Mouse (Mus musculus): Measurements from ENCODE around the gene Ano3.

The Ano3 gene

GRCm38 (mm10) chr2:110806302-110807093 is 144.2 kb downstream of the Ano3 start:
- DNase-seq (ENCODE audit: low spot score) = no peak

DNA sequence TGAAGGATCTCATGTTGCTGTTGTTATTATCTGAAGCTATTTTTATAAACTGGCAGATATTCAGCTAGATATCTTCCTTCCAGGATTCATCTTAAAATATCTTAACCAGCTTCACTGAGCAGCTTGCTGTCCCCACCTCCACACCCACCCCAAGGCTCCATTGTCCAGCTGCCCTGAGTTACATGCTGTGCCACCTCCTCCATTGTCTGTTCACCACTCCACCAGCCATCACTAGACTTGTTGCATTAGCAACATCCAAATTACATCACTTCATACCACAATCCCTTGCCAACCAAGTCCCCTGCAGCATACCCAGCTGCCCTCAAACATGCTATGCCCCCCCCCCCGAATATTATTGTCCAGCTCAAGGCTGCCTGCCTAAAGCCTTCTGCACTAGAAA is 154.8 kb downstream of the Ano3 start:
- no peak for DNase-seq (ENCODE audit: low spot score)

- no peak for DNase-seq (ENCODE audit: low spot score)
These were observed 155.3 kb downstream of the Ano3 start for GRCm38 (mm10) chr2:110795433-110795832.

DNA sequence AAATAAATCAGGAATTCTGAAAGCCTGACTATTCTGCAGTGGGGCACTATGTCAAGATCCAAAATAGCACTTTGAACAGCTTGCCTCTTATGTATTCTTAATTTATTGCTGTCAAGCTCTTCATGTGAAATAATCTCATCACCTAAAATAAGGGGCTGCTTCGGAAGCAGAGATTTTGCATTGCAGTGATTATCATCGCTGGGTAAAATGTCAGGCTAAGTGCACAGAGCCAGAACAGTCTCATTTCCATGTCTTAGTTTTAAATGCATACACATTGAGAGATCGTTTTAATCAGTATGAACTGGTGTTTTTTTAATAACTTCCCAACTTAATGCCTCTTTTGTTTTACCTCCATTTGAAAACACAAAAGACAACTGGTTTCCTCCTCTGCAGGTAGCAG is 163.3 kb downstream of the Ano3 start:
- no peak for DNase-seq (ENCODE audit: low spot score)

DNA sequence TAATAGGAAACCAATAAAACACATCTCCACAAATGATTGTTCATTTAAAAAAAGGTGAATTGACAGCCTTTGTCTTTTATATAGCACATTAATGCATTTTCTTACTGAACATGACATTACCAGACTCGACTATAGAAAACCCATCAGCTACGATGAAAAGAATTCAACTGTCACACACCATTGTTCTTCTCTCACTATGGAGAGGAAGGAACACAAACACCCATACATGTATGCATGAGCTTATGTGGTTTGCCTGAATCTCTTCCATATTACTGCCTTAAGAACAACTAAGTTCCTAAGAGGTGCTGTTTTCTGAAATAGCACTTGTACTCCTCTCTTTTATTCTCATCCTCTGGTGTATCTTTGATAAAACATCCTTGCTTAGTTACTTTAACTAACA is 191.3 kb downstream of the Ano3 start:
- no peak for DNase-seq (ENCODE audit: low spot score)

GRCm38 (mm10) chr2:110757556-110757955 is 193.2 kb downstream of the Ano3 start:
- no peak for DNase-seq (ENCODE audit: low spot score)

DNA sequence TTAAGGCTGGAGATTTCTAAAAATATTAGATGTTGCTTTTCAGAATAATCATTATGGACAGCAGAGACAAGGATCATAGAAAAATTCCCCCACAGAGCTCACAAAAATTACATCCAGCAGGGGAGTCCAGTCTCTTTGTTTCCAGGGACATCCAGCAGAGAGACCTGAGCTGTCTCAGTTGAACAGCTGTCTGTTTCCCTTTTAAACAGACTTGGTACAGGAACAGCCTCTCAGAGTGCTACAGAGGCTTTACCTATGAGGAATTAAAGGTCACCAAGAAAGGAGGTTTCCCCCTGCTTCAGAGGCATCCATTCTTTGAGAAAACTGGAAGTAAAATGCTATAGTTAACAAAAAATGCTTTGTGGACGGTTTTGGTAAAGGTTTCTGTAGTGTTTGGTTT is 210.2 kb downstream of the Ano3 start:
- no peak for DNase-seq (ENCODE audit: low spot score)

GRCm38 (mm10) chr2:110739781-110740180 is 210.9 kb downstream of the Ano3 start:
- DNase-seq (ENCODE audit: low spot score) = no peak

GRCm38 (mm10) chr2:110737981-110738380 is 212.7 kb downstream of the Ano3 start:
- DNase-seq (ENCODE audit: low spot score) = no peak

DNA sequence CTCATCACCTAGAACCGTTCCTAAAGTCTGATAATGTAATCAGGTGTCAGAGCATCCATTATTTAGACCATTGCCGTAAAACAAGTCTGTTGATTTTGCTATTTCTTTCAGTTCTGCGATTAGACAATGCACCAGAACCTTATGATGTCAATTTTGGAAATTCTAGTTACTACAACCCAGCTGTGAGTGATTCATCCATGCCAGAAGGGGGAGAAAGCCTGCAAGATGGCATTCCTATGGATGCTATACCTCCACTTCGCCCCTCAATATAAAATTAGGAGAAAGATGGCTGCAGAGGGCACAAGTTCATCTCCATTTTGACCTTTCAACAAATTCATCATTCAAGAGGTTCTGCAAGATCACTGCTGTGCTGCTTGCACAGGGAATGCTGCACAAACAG is 213.5 kb downstream of the Ano3 start:
- DNase-seq (ENCODE audit: low spot score) = no peak

DNA sequence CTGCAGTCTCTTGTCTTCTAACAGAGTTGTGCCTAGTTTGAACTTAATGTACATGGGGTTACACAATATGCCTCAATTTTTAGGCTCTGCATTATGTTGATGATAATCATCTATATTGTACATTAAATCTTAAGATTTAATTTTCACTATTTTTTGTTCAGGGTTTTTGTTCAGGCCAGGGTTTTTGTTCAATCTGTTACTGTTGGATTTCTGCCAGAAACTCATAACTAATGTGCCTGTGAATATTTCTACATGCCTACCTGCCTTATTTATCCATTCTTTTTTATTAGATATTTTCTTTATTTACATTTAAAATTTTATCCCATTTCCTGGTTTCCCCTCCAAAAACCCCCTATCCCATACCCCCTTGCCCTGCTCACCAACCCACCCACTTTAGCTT is 224.6 kb downstream of the Ano3 start:
- no peak for DNase-seq (ENCODE audit: low spot score)

GRCm38 (mm10) chr2:110722208-110722607 is 228.5 kb downstream of the Ano3 start:
- DNase-seq (ENCODE audit: low spot score) = no peak

- no peak for DNase-seq (ENCODE audit: low spot score)
These were observed 229.4 kb downstream of the Ano3 start, which contains the start of gene Muc15 for GRCm38 (mm10) chr2:110721290-110721753. Muc15 (plus strand) TSS chr2:110721340.

DNA sequence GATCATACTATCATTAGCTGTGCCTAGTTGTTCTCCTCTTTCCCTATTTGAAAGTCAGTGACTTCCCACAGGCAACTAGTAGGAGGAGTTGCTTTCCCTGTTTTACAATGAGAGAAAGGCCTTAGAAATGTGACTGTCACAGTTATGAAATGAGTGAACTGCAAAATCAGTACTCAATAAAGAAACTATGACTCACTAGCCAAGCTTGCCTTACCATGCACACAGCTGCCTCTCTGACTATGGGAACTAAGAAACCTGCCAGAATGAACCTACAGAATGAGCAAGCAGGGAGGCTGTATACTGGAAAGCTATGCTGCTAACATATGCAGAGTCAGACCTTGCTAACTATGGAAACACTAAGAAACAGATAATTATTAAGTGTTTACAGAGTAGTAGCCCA is 231.7 kb downstream of the Ano3 start:
- no peak for DNase-seq (ENCODE audit: low spot score)

DNA sequence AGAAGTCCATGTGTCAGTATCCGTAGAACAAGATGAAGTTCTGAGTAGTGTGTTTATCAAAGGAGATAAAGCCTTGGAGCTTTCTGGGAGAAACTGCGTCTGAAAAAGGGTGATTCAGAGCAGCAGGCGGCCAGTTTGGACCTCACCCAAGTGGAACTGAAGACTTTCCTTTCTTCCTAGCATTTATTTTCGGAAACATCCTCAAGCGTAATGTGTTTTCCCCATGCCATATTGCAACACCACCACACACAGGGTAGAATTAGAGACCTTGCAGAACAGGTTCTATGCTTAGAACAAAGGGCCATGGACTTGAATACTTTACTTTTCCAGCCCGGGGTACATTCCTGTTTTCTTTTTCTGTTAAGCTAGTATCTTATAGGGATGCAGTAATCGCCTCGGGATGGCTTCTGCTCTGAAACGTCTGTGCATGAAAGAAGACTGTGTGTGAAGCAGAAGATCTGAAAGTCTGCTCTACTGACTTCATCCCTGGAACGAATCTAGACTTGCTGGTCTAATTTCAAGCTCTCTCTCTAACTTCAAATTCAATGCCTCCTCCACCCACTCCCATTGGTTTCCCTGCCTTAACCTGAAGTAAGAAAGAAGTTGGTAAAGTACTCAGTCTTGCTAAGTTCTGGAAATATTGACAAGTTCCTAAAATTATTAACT is 240.5 kb downstream of the Ano3 start:
- no peak for DNase-seq (ENCODE audit: low spot score)

- DNase-seq (ENCODE audit: low spot score) = no peak
These were observed 241.3 kb downstream of the Ano3 start for GRCm38 (mm10) chr2:110709436-110709835.

DNA sequence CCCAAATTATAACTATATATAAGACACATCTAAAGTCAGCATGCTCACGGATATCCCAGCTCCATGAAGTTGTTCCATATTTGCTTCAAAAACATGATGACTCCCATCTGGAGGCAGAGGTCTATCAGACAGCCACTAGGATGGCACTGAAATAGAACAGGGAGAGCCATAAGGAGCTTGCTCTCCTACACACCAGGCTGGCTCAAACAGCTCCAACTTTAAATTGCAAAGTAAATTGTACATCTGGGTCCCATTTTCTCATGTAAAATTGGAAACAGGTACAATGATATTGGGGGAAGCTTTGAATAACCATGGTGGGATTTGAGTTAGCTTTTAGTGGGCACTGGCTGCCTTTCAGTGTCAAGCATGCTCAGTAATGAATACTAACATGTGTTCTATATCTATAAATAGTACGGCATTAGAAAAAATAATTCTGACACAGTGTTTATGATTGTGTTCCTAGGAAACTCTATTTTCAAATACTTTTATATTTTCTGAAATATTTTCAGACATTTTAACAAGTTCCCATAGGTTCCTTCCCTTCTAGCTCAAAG is 279.6 kb downstream of the Ano3 start:
- DNase-seq (ENCODE audit: low spot score) = no peak

- peak; percentile 19 for DNase-seq (ENCODE audit: low spot score)
These were observed 287.4 kb downstream of the Ano3 start for GRCm38 (mm10) chr2:110663329-110663728.

DNA sequence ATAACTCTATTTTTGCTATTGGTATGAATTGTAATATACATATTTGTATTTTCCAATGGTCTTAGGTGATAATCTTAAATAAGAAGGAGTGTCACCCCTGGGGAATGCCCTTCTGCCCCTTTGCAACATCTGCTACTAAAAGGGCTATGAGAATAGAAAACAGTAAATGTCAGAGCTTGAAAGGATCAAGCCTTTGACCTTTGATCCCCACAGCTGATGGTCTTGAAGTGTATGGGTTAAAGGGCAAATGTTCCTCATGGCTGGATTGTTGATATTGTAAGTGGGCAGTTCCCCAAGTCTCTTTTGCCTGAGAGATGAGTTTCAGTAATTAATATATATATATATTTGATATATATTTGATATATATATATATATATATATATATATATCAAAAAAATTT is 305.9 kb downstream of the Ano3 start:
- no peak for DNase-seq (ENCODE audit: low spot score)

DNA sequence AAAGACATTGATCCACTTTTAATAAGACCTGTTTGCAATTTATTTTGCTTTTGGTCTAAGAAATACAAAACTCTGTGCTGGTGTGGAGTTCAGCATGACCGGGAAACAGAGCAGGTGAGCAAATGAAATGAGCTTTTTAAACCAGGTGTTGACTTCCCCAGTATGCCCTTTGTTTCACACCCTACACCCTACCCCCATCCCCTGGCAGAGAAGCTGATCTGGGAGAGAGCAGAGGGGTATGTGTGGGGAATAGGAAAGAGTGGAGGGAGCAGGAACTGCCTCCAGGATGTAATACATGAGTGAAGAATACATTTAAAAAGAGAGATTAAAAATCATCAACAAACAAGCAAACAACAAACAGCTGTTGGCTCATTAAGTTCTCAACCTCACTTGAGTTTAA is 306.4 kb downstream of the Ano3 start:
- DNase-seq (ENCODE audit: low spot score) = no peak
